Mouse (Mus musculus): ENCODE results near the gene Gtdc1.

Gene Gtdc1

GRCm38 (mm10) chr2:44791134-44791533, 136.3 kb downstream of the Gtdc1 start:
- no peak for DNase-seq (ENCODE audit: inconsistent age in 2 of 2, low spot score in 1 of 2)

DNA sequence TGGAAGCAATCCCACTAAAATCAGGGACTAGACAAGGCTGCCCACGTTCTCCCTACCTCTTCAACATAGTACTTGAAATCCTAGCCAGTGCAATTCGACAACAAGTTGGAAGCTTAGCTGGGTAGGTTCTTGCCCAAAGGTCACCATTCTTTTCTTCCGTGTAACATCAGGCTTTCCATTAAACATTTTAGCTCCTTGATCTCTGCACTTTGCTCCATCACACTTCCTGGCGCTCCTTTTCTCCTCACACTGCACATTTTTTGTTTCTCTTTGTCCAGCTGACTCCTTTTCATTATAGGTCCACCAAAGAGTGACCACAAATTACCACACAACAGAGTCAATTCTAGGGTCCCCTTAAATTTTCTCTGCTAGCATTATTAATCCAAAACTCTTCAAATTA, 144.7 kb downstream of the Gtdc1 start:
- no peak for DNase-seq (ENCODE audit: inconsistent age in 2 of 2, low spot score in 1 of 2)

- DNase-seq (ENCODE audit: inconsistent age in 2 of 2, low spot score in 1 of 2): no peak
Measured at GRCm38 (mm10) chr2:44780961-44781360, 146.5 kb downstream of the Gtdc1 start.

DNA sequence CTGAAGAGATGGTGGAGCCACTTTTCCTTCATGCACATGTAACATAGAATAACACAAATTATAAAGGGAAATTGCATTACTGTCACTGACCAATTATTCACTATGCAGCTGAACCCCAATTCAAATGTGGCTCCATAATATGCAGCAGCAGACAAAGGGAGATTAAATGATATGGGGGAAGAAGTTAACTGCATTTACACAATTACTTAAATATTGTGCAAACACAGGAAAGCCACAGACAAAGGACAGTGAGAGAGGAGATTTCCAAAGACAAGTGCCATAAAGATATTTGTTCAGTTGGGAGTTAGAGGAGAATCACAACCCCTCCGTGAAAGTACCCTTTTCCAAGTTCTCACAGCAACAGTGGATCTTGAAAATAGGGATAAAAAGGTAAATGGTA, 163.6 kb downstream of the Gtdc1 start:
- DNase-seq (ENCODE audit: inconsistent age in 2 of 2, low spot score in 1 of 2): no peak

DNA sequence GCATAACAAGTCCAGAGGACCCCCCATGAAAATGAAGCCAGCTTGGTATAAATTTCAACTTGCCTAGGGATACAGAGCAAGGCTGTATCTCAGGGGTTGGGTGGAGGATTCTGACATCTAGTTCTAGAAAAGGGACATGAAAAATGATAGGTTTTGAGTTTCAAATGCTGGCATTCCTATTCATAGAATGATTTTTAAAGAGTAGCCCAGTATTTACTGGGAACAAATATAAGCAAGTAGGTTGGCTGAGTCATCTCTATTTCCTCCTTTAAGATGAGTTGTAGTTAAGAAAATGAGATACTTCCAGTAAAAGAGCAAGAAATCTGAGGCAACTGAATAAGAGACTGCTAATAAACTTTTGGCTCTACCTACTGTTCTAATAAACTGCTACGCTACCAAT, 190.8 kb downstream of the Gtdc1 start:
- no peak for DNase-seq (ENCODE audit: inconsistent age in 2 of 2, low spot score in 1 of 2)

DNA sequence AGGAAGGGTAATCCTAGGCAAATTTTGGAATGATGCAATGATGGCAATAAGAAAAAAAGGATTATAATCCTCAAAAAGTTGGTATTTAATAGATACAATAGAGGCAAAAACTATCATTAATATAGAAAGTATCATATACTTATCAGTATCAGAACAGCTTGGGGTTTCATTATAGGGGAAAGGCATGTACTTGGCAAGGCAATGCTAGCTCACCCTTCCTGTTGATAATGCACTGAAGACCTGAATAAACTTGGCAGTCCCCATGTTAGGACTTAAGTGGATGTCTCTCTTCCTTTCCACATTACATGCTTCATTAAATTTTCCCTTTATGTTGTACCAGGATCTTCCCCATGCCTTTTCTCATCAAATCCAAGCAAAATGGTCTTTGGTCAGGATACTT, 206.0 kb downstream of the Gtdc1 start:
- DNase-seq (ENCODE audit: inconsistent age in 2 of 2, low spot score in 1 of 2): no peak

GRCm38 (mm10) chr2:44705883-44706615, 221.4 kb downstream of the Gtdc1 start:
- DNase-seq (ENCODE audit: inconsistent age in 2 of 2, low spot score in 1 of 2): no peak

DNA sequence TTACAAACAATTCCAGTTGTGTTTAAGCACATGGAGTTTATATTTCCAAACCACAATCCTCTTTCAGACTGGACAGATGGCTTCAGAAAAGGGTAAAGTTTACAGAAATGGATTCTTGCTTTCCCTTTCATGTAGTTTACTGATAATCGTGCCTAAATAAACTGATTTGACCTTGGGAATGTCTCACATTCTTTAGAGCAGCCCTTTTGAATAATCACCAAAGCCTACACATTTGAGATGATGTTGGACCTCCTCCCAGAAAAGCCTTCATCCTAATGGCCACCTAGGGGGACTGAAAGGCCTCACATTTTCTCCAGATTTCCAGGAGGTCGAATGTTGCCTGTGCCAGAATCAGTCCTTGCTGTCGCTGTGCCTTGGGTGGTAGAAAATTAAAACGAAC, 227.2 kb downstream of the Gtdc1 start:
- DNase-seq (ENCODE audit: inconsistent age in 2 of 2, low spot score in 1 of 2): no peak

DNA sequence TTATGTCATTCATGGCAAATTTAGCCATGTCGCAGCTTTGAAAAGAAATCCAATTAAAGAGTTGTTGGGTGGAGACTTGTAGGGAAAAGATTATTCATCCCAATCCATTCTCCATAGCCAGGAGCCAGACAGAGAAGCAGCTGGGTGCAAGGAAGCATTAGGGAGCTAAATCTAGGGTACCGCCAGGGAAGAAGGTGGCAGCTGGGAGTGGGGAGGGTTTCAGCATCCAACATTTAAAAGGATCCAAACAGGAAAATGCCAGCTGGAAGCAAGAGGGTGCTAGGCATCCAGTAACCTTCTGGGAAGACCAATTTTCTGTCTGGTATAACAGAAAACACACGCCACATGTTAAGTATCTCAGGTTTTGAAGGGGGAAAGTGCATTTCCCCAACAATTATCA, 231.0 kb downstream of the Gtdc1 start:
- no peak for DNase-seq (ENCODE audit: inconsistent age in 2 of 2, low spot score in 1 of 2)

DNA sequence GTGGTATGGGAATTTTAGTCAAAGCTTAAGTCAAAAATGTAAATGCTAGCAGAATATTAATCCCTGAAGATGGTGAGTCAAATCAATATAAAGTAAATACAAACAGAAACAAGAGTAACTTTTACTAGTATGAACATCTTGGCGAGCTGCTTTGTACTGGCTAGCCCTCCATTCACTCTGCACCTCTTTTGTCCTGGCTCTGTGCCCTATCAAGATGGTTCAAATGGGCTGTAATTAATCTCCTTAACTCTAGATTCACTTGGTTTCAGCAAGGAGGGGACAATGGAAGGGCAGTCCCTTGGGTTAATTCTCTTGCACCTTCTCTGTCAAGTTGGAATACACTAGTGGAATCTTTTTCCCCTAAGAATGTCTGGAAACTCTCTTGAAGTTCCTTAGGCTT, 233.6 kb downstream of the Gtdc1 start:
- DNase-seq (ENCODE audit: inconsistent age in 2 of 2, low spot score in 1 of 2): no peak

GRCm38 (mm10) chr2:44664049-44664448, 263.4 kb downstream of the Gtdc1 start:
- no peak for DNase-seq (ENCODE audit: inconsistent age in 2 of 2, low spot score in 1 of 2)

- no peak for DNase-seq (ENCODE audit: inconsistent age in 2 of 2, low spot score in 1 of 2)
Measured at GRCm38 (mm10) chr2:44659870-44660269, 267.6 kb downstream of the Gtdc1 start.

- DNase-seq (ENCODE audit: inconsistent age in 2 of 2, low spot score in 1 of 2): no peak
Measured at GRCm38 (mm10) chr2:44659011-44659410, 268.4 kb downstream of the Gtdc1 start.

DNA sequence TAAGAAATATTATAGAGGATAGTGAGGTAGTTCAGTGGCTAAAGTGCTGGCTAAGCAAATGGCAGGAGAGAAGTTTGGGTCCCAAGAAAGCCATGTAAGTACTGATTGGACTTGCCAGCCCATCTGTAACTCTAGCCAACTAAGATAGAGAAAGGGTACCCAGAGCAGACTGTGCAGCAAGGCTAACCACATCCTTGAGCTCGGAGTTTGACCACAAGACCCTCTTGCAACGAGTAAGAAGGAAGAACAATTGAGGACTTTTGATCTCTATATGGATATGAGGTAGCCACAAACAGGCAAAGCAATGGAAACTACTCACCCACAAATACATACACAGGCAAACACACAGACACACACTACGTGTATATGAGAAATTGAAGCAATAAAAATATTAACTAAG, 278.9 kb downstream of the Gtdc1 start:
- DNase-seq (ENCODE audit: inconsistent age in 2 of 2, low spot score in 1 of 2): no peak

DNA sequence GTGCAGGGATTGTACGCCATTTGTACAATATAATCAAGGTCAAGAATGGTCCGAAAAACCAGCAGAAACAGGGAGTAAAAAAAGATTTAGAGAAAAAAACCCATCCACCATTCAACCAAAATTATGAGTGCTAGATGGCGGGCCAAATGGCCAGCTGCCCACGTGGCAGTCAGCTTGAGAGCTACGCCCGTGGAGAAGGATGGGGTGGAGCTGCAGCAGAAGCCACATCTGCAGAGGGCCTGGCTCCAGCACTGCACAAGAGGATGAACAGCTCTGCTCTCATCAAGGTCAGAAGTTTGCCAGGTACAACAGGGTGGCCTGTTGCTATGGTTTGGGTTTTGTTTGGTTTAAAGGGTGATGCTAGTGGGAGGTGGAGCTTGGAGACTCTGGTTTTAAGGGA, 281.1 kb downstream of the Gtdc1 start:
- no peak for DNase-seq (ENCODE audit: inconsistent age in 2 of 2, low spot score in 1 of 2)

DNA sequence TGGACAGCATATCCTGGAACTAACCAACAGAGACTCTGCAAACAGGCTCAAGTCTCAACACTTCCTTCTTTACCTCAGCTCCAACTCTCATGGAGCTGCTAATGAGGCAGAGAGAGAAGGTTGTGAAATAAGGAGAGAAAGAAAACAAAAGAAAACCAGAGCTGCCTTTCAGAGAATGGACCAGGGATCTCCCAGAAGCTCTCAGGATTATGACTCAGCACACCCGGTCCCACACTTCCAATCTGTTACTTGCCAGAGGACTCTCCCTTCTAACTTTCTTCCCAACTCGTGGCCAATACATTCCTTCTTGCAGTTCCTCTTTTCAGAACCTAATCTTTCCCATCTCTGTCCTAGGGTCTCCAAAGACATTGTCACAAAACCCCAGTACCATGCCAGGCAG, 288.1 kb downstream of the Gtdc1 start:
- DNase-seq (ENCODE audit: inconsistent age in 2 of 2, low spot score in 1 of 2): no peak

- no peak for DNase-seq (ENCODE audit: inconsistent age in 2 of 2, low spot score in 1 of 2)
Measured at GRCm38 (mm10) chr2:44638157-44638556, 289.3 kb downstream of the Gtdc1 start.

- no peak for DNase-seq (ENCODE audit: inconsistent age in 2 of 2, low spot score in 1 of 2)
Measured at GRCm38 (mm10) chr2:44633971-44634370, 293.5 kb downstream of the Gtdc1 start.

DNA sequence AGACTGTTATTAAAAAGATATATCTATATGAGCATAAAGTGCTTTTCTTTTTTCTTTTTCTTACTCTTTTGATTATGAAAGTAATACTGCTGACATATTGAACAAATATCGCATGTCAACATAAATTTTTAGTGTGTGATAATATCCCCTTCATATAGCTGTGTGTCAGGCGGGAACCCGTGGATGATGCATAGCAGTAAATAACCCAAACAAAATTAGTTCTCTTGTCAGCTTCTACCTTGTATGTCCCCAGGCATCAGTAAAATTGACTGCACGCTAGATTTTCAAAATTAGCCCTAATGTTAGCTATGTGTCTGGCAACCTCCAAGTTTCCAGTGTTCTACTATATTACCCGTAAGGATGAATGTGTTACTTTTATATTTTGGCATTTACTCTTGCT, 294.4 kb downstream of the Gtdc1 start:
- DNase-seq (ENCODE audit: inconsistent age in 2 of 2, low spot score in 1 of 2): no peak

DNA sequence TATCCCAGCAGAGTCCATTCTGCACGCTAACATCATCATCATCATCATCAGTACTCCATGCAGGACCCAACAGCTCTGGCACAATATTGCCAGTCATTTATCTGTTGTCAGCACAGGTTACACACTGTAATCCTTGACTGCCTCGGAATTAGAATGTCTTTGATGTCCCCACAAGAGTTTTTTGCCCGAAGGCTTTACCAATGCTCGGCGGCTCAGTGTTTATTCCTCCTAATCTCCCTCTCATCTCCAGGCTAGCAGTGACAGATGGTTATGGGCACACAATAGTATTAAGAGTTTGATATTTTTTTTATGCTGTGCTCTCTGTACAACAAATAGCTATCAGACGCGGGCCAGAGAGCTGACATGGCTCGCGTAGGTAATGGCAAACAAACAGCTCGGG, 294.9 kb downstream of the Gtdc1 start:
- DNase-seq (ENCODE audit: inconsistent age in 2 of 2, low spot score in 1 of 2): no peak

DNA sequence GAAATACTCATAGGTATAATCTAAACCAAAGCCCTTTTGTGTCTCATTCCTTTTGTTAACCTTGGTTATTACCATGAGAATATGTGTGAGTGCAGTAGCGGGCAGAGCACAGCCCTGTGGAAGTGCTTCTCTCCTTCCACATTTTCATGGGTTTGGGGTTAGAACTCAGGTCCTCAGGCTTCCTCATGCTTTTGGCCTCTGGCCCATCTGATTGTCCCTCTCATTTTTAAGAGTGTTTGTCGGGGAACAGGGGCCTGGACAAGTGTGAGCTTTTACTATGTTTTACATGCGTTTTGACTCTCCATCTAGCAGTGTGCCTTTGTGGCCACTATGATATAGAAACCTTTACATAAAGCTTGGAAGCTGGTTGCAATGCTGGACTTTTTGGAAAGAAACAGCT, 296.4 kb downstream of the Gtdc1 start:
- DNase-seq (ENCODE audit: inconsistent age in 2 of 2, low spot score in 1 of 2): no peak

DNA sequence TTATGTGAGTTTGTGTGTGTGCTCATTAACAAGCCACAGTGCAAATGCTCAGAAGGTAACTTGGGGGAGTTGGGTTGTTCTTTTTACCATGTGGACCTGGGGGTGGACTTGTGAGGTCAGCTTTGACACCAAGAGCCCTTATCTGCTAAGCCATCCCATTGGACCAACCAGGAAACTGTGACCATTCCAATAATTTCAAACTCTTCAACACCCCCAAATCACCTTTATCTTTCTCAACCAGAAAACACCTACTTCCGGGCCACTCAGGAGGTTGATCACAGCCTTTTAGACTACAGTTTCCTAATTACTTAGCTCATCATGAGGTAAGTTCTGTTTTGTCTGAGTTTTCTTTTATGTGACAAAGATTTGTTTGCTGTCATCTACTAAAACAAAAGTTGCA, 298.7 kb downstream of the Gtdc1 start:
- DNase-seq (ENCODE audit: inconsistent age in 2 of 2, low spot score in 1 of 2): no peak

DNA sequence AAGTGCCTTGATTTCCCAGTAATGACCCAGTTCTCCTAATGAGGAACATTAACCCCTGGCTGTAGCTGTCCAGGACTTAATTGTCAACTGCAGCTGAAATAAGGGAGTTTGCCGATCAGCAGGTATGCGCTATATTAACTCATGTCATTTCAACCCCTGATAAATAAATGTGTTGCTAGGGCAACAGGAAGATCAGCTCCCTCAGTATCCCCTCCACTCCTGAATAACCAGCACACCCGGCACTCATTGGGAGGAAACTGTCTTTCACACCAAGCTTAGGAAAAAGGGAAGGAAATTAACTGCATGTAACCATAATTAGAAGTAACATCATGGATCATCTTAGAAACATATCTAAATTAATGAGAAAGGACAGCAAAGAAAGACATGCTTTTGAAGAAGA, 302.3 kb downstream of the Gtdc1 start:
- no peak for DNase-seq (ENCODE audit: inconsistent age in 2 of 2, low spot score in 1 of 2)
